Mouse (Mus musculus) midbrain, embryonic 12.5 days (tissue): ENCODE measurements around the gene Pgc. TPM values are rescaled to one million over a fixed set of nuclear protein-coding genes. Genes with fewer than 3 reads are reported as not detected.
A peak's percentile ranks its signal among the peaks of the same experiment; 100 is the strongest.

Experiments used
- ATAC-seq: fragments of 200-750 bp; cut with Nextera tagmentation; 2 replicates; pipeline ENCODE4 v1.8.0; 2017; ENCODE audit warnings: low read depth, moderate TSS enrichment, moderate library complexity; ENCODE audit not compliant: low FRiP score
- H3K27ac ChIP-seq: fragments of 300-500 bp; sonication (generic); replicated peaks from 2 replicates; pipeline ENCODE4 v1.5.1; 2016; ENCODE audit warnings: mild to moderate bottlenecking
- H3K27me3 ChIP-seq: fragments of 300-500 bp; sonication (generic); 2 replicates; pipeline ENCODE4 v1.6.1; 2016; ENCODE audit warnings: mild to moderate bottlenecking
- H3K36me3 ChIP-seq: fragments of 300-500 bp; sonication (generic); 2 replicates; pipeline ENCODE4 v1.6.1; 2016
- H3K4me1 ChIP-seq: fragments of 300-500 bp; sonication (generic); 2 replicates; pipeline ENCODE4 v1.6.1; 2016
- H3K4me2 ChIP-seq: fragments of 300-500 bp; sonication (generic); replicated peaks from 2 replicates; pipeline ENCODE4 v1.6.1; 2016; ENCODE audit warnings: mild to moderate bottlenecking, moderate library complexity
- H3K4me3 ChIP-seq: fragments of 300-500 bp; sonication (generic); 2 replicates; pipeline ENCODE4 v1.5.1; 2016; ENCODE audit warnings: mild to moderate bottlenecking
- H3K9ac ChIP-seq: fragments of 300-500 bp; sonication (generic); replicated peaks from 2 replicates; pipeline ENCODE4 v1.6.1; 2016; ENCODE audit warnings: mild to moderate bottlenecking, moderate library complexity
- H3K9me3 ChIP-seq: fragments of 300-500 bp; sonication (generic); 2 replicates; pipeline ENCODE4 v1.6.1; 2016; ENCODE audit warnings: mild to moderate bottlenecking
- WGBS: fragments of 180-500 bp; shearing (Covaris S2); methylation state at CpG from one replicate; pipeline ENCODE4 v1.1.7; 2016; 5-methylcytosine and 5-hydroxymethylcytosine counted together
- polyA plus RNA-seq: library from polyadenylated mRNA; unstranded; fragments of >200 nt; fragmentation: Nextera tagmentation; extraction: Ambion mirVana; gene quantifications from 2 replicates; pipeline ENCODE4 v1.2.1, GENCODE M21; 2016

Gene Pgc
- polyA plus RNA-seq, 1 experiment from 2014 or later: not detected

DNA sequence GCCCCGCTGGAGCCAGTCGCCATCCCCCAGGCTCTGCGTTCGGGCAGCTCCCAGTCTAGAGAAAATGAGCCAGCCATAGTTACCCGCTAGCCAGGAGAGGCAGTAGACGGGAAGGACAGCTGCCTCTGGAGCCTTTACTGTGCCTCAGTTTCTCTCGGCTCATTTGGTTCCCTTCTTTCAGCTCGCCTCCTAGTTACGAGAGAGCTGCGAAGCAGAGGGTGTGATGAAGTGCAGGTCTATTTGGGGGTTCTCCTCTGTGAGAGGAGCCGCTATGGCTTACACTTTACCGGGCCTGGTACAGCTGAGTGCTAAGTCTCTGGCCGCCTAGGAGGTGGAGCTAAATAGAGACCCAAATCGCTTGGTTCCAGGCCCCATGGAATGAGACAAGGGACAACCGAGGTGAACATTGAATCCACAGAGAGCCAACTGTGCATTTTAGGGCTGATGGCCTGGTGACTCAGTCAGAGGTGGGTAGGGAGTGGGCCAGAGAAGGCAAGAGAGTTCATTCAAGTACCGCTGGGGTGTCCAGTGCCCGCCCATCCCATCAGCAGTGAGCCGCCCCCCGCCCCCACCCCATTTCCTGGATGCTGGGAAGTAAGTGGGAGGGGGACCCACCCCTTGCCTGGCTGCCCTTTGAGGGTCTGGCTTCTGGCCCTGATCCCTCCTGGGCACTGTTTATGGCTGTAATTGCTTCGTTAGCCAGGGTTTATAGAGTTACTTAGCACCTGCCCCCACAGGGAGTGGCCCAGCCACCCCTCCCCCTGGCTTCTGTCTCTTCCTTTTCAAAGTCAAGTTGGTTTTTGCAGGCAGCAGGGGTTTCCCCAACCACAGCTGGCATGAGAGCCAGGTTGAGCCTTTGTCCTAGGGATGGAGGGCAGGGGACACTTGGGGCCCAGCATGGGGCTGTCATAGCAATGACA is 12.5 kb downstream of the Pgc start:
- no peak for ATAC-seq
- Histone ChIP-seq H3K27ac (no peak overlapping the region), H3K4me3 (peak overlapping the region; percentile 56), H3K9ac (0 out of 2 replicates have a peak overlapping the region, but pooled peaks have one; percentile 59), H3K27me3 (peaks cover 50% of the 10 kb centered on the region), H3K4me2 (peak overlapping the region; percentile 91), H3K4me1 (peaks cover 26% of the 10 kb centered on the region), H3K36me3 (no peaks in the 10 kb centered on the region), H3K9me3 (no peaks in the 10 kb centered on the region)
- 3% methylated on average over 20 of the region's 20 CpGs for WGBS

- no peak overlapping the region for H3K4me2 ChIP-seq
- no peak overlapping the region for H3K4me3 ChIP-seq
- H3K9me3 ChIP-seq: no peaks in the 10 kb centered on the region
- H3K27me3 ChIP-seq: peaks cover 50% of the 10 kb centered on the region
- no peak for ATAC-seq
- peaks cover 26% of the 10 kb centered on the region for H3K4me1 ChIP-seq
- WGBS: 53% methylated on average over 2 of the region's 2 CpGs
- H3K36me3 ChIP-seq: no peaks in the 10 kb centered on the region
- H3K27ac ChIP-seq: no peak overlapping the region
- no peak overlapping the region for H3K9ac ChIP-seq
Observed at GRCm38 (mm10) chr17:47740186-47740585, 13.5 kb downstream of the Pgc start.

GRCm38 (mm10) chr17:47742991-47743734 is 16.5 kb downstream of the Pgc start:
- no peak for ATAC-seq
- H3K4me2 ChIP-seq: no peak overlapping the region
- no peak overlapping the region for H3K4me3 ChIP-seq
- H3K4me1 ChIP-seq: peaks cover 15% of the 10 kb centered on the region
- no peak overlapping the region for H3K27ac ChIP-seq
- 46% methylated on average over 16 of the region's 16 CpGs for WGBS
- H3K9me3 ChIP-seq: no peaks in the 10 kb centered on the region
- no peak overlapping the region for H3K9ac ChIP-seq
- H3K36me3 ChIP-seq: no peaks in the 10 kb centered on the region
- peaks cover 37% of the 10 kb centered on the region for H3K27me3 ChIP-seq

DNA sequence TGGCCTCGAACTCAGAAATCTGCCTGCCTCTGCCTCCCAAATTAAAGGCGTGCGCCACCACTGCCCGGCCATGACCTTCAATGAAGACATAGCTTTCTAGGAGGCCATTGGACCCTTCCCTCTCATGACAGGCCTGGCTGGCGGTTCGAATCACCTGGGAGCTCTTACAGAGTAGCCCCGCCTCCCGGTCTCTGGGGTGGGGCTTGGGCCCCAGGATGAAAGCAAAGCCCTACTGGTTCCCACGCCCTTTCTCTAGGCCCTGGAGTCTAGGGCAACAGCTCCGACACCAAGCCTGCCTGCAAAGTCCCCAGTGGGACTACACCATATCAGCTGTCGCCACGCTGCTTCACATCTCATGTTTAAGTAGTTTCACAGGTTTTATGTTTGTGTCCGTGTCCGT is 17.4 kb downstream of the Pgc start:
- Histone ChIP-seq H3K4me2 (no peak overlapping the region), H3K27me3 (peaks cover 28% of the 10 kb centered on the region), H3K9ac (no peak overlapping the region), H3K27ac (no peak overlapping the region), H3K4me3 (no peak overlapping the region), H3K9me3 (no peaks in the 10 kb centered on the region), H3K4me1 (peaks cover 6% of the 10 kb centered on the region), H3K36me3 (no peaks in the 10 kb centered on the region)
- 93% methylated on average over 14 of the region's 14 CpGs for WGBS
- ATAC-seq: no peak

DNA sequence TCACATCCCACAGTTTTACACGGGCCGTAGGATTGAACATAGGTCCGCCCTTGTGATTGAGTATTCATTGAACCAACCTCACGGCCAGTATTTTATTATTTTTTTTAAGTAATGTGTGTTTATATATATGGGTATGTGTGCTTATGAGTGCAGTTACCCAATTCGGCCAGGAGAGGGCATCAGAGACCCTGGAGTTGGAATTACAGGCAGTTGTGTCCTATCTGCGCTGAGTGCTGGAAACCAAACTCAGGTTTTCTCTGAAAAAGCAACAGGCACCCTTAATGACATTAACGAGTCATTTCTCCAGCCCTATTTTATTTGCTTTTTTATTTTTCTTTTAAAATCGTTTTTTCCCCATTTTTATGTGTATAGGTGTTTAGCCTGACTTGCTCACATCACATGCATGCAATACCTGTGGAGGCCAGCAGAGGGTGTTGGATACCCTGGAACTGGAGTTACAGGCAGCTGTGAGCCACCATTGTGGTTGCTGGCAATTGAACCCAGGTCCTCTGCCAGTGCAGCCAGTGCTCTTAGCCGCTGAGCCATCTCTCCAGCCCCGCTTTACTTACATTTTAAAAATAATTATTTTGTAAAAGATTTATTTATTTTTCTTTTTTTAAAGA is 18.2 kb downstream of the Pgc start:
- Histone ChIP-seq H3K9ac (no peak overlapping the region), H3K36me3 (no peaks in the 10 kb centered on the region), H3K27me3 (peaks cover 20% of the 10 kb centered on the region), H3K9me3 (no peaks in the 10 kb centered on the region), H3K4me3 (no peak overlapping the region), H3K27ac (no peak overlapping the region), H3K4me1 (no peaks in the 10 kb centered on the region), H3K4me2 (no peak overlapping the region)
- ATAC-seq: no peak
- WGBS: 89% methylated on average over 10 of the region's 10 CpGs

DNA sequence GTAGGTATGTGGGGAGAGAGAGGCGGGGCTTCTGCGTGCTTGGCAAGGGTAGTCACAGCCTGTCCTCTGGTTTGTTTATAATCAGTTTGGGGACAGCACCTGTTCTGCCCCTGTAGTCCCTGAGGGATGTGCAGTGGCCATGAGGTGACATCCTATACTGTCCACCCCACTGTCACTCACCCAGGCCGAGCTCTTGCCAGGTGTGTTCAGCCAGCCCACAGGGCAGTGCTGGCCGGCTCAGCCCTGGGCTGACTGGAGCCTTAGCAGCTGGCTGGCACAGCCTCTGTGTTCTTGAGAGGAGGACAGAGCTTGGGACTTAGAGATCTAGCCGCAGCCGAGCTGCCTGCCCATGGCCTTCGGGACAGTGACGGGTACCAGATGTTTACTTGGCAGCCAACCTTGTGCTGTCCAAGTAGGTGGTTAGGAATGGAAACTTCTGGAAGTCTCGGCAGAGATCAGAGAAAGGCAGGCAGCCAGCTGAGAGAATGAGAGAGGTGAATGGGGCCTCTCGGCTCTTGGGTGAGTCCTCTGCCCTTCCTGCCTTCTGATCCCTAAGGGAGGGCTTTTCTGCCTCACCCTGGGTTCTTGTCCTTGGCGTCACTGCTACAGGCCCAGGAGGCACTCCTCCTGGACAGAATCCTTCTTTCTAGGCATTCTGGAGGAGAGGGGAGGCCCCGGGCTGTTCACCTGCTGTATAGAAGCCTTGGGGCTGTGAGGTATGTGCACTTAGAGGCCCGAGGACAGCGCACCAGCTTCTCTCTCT is 22.3 kb downstream of the Pgc start:
- H3K27ac ChIP-seq: no peak overlapping the region
- H3K4me1 ChIP-seq: no peaks in the 10 kb centered on the region
- no peaks in the 10 kb centered on the region for H3K36me3 ChIP-seq
- H3K27me3 ChIP-seq: no peaks in the 10 kb centered on the region
- H3K9ac ChIP-seq: no peak overlapping the region
- H3K4me2 ChIP-seq: no peak overlapping the region
- no peaks in the 10 kb centered on the region; the same call in 1 of the 2 replicates for H3K9me3 ChIP-seq
- H3K4me3 ChIP-seq: no peak overlapping the region
- ATAC-seq: no peak
- WGBS: 83% methylated on average over 14 of the region's 14 CpGs

- Histone ChIP-seq H3K9me3 (no peaks in the 10 kb centered on the region; the same call in 1 of the 2 replicates), H3K4me1 (no peaks in the 10 kb centered on the region), H3K4me2 (no peak overlapping the region), H3K27me3 (no peaks in the 10 kb centered on the region), H3K36me3 (no peaks in the 10 kb centered on the region), H3K27ac (no peak overlapping the region), H3K4me3 (no peak overlapping the region), H3K9ac (no peak overlapping the region)
- no peak for ATAC-seq
- WGBS: 72% methylated on average over 3 of the region's 3 CpGs
Observed at GRCm38 (mm10) chr17:47749626-47750025, 23.0 kb downstream of the Pgc start.

DNA sequence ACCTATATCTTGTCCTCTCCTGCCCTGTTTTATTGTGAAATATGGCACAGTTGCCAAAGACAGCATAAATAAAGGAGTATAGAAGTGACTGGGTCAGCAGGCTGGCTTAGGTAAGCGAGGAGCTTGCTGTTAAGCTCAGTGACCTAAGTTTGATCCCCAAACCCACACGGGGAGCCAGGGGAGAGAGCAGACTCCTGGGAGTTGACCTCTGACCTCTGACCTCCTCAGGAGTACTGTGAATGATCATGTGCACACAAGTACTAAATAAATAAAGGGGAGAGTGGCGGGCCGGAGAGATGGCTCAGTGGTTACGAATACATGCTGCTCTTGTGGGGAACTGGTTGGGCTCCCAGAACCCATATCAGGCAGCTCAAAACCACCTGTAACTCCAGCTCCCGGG is 23.5 kb downstream of the Pgc start:
- no peak overlapping the region for H3K27ac ChIP-seq
- H3K9ac ChIP-seq: no peak overlapping the region
- no peak overlapping the region for H3K4me3 ChIP-seq
- H3K27me3 ChIP-seq: no peaks in the 10 kb centered on the region
- no peak overlapping the region for H3K4me2 ChIP-seq
- H3K4me1 ChIP-seq: no peaks in the 10 kb centered on the region
- 56% methylated on average over 6 of the region's 6 CpGs for WGBS
- H3K36me3 ChIP-seq: no peaks in the 10 kb centered on the region
- H3K9me3 ChIP-seq: no peaks in the 10 kb centered on the region; the same call in 1 of the 2 replicates
- no peak for ATAC-seq

DNA sequence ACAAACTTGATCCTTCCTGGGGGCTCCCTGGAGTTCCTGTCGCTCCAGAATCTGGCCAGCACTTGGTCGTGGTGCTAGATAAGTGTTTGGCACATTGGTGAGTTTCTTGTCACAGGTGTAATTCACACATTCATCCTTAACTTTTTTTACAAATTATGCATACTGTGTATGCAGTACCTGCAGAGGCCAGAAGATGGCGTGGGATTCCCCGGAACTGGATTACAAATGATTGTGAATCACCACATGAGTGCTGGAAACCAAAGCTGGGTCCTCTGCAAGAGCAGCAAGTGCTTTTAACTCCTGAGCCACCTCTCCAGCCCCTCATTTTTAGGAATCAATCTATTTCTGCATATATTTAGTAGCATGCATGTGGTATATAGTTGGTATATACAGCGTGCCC is 25.2 kb downstream of the Pgc start:
- no peak for ATAC-seq
- no peaks in the 10 kb centered on the region for H3K4me1 ChIP-seq
- no peak overlapping the region for H3K27ac ChIP-seq
- H3K4me2 ChIP-seq: no peak overlapping the region
- WGBS: 72% methylated on average over 5 of the region's 5 CpGs
- H3K27me3 ChIP-seq: no peaks in the 10 kb centered on the region
- no peak overlapping the region for H3K4me3 ChIP-seq
- no peaks in the 10 kb centered on the region for H3K36me3 ChIP-seq
- H3K9ac ChIP-seq: no peak overlapping the region
- H3K9me3 ChIP-seq: no peaks in the 10 kb centered on the region; the same call in 1 of the 2 replicates

DNA sequence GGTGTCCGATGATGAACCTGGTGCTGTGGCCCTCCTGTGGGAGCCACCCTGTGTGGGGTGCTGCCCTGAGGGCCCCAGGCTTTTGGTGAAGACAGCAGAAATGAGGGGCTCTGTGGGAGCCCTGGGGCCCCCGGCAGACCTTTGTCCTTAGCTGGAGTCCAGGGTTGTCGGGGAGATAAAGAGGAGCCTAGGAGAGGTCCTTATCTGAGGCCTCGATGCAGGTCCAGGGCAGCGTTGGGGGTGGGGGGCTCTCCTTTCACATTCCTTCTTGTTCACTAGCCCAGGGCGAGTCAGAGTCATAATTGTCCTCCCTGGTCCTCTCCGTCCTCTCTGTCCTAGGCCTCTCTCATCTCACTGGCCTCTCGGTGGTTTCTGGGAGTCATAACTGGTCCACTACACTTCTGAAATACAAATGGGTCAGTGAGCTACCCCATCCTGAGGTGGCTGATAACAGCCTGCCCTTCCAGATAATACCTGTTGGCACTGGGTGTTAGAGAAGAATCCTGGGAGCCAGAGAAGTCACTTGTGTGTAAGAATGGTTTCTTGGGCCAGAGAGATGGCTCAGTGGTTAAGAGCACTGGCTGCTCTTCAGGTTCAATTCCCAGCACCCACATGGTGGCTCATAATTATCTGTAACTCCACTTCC is 26.6 kb downstream of the Pgc start:
- no peak for ATAC-seq
- H3K4me3 ChIP-seq: no peak overlapping the region
- no peaks in the 10 kb centered on the region for H3K4me1 ChIP-seq
- H3K36me3 ChIP-seq: no peaks in the 10 kb centered on the region
- WGBS: 78% methylated on average over 8 of the region's 8 CpGs
- H3K9me3 ChIP-seq: no peaks in the 10 kb centered on the region; the same call in 1 of the 2 replicates
- no peak overlapping the region for H3K4me2 ChIP-seq
- H3K9ac ChIP-seq: no peak overlapping the region
- H3K27ac ChIP-seq: no peak overlapping the region
- peaks cover 5% of the 10 kb centered on the region; the same call in 1 of the 2 replicates for H3K27me3 ChIP-seq

DNA sequence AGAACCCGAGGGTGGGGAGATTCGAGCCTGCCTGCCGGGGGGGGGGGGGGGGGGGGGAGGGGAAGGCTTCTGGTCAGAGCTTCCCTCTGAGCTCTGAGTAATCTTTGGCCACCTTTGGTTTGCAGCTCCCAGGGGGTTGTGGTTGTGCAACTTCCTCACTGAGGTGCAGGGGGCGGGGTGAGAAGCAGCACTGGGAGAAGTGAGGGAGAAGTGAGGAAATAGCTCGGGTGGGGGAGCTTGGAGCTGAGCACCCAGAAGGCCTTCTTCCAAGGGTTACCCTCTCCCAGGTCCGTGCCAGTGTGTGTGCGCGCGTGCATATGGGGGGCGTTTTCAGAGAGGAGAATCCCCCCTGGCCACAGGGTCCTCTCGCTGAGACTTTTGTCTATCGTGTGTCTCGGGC is 27.6 kb downstream of the Pgc start:
- H3K27me3 ChIP-seq: peaks cover 5% of the 10 kb centered on the region; the same call in 1 of the 2 replicates
- 80% methylated on average over 12 of the region's 13 CpGs for WGBS
- no peak for ATAC-seq
- H3K4me2 ChIP-seq: no peak overlapping the region
- no peak overlapping the region for H3K27ac ChIP-seq
- H3K9me3 ChIP-seq: no peaks in the 10 kb centered on the region; the same call in 1 of the 2 replicates
- no peaks in the 10 kb centered on the region for H3K4me1 ChIP-seq
- H3K9ac ChIP-seq: no peak overlapping the region
- H3K4me3 ChIP-seq: no peak overlapping the region
- H3K36me3 ChIP-seq: no peaks in the 10 kb centered on the region
